Mouse (Mus musculus) kidney, postnatal 0 days (tissue): Measurements from ENCODE around the gene Pcyt1a. TPM values are rescaled to one million over a fixed set of nuclear protein-coding genes. Genes with fewer than 3 reads are reported as not detected.

ENCODE experiments used
- ATAC-seq: fragments of 200-750 bp; cut with Nextera tagmentation; replicated peaks from 2 replicates; pipeline ENCODE4 v1.8.0; 2017; ENCODE audit warnings: low read depth, moderate number of reproducible peaks, moderate TSS enrichment, moderate library complexity; ENCODE audit not compliant: low FRiP score
- DNase-seq: peaks from one replicate; pipeline ENCODE4 v3.0.0-alpha.2; 2016; ENCODE audit warnings: low spot score
- H3K27ac ChIP-seq: fragments of 300-500 bp; sonication (generic); 2 replicates; pipeline ENCODE4 v1.5.1; 2014; ENCODE audit warnings: mild to moderate bottlenecking
- H3K27me3 ChIP-seq: fragments of 300-500 bp; sonication (generic); 2 replicates; pipeline ENCODE4 v1.6.1; 2014; ENCODE audit warnings: low read length, mixed read lengths; ENCODE audit not compliant: insufficient read depth
- H3K36me3 ChIP-seq: fragments of 300-500 bp; sonication (generic); 2 replicates; pipeline ENCODE4 v1.6.1; 2014; ENCODE audit warnings: low read length, mixed read lengths; ENCODE audit not compliant: insufficient read depth
- H3K4me1 ChIP-seq: fragments of 300-500 bp; sonication (generic); replicated peaks from 2 replicates; pipeline ENCODE4 v1.6.1; 2014; ENCODE audit warnings: antibody characterized with exemption, low read length, mixed read lengths; ENCODE audit not compliant: insufficient read depth
- H3K4me2 ChIP-seq: fragments of 300-500 bp; sonication (generic); 2 replicates; pipeline ENCODE4 v1.6.1; 2014; ENCODE audit warnings: mild to moderate bottlenecking, low read length, moderate library complexity, mixed read lengths
- H3K4me3 ChIP-seq: fragments of 300-500 bp; sonication (generic); replicated peaks from 2 replicates; pipeline ENCODE4 v1.5.1; 2014; ENCODE audit warnings: low read depth, low read length
- H3K9ac ChIP-seq: fragments of 300-500 bp; sonication (generic); 2 replicates; pipeline ENCODE4 v1.6.1; 2014; ENCODE audit warnings: low read depth, low read length
- H3K9me3 ChIP-seq: fragments of 300-500 bp; sonication (generic); replicated peaks from 2 replicates; pipeline ENCODE4 v1.6.1; 2016; ENCODE audit warnings: low read length, inconsistent platforms, mixed read lengths
- CTCF ChIP-seq: IDR thresholded peaks from 2 replicates; pipeline ENCODE4 v1.5.1; 2016; ENCODE audit warnings: antibody characterized with exemption, low read depth, mild to moderate bottlenecking, moderate library complexity
- WGBS: fragments of 180-500 bp; shearing (Covaris S2); extraction: QIAGEN DNeasy Blood & Tissue Kit; methylation state at CpG from one replicate; pipeline ENCODE4 v1.1.7; 2014; 5-methylcytosine and 5-hydroxymethylcytosine counted together
- polyA plus RNA-seq: library from polyadenylated mRNA; unstranded; fragments of >200 nt; fragmentation: Nextera tagmentation; extraction: Ambion mirVana; gene quantifications from 2 replicates; pipeline ENCODE4 v1.2.1, GENCODE M21; 2015

Pcyt1a gene
- polyA plus RNA-seq, 1 experiment from 2014 or later, result 30.6 TPM

DNA sequence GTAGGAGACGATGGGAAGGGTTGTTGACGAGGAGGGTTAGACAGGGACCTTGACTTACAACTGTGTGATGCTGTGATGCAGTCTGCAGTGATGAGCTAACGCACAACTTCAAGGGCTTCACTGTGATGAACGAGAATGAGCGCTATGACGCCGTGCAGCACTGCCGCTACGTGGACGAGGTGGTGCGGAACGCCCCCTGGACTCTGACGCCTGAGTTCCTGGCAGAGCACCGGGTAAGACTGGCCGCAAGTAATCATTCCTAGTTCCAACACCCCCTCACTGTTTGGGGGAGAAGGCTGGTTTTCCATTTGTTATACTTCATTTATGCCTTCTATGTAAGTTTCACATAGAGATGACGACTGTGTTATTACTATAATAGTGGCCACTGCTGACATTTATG lies 32.2 kb downstream of the Pcyt1a start:
- H3K27ac ChIP-seq, result no peak overlapping the region
- H3K9me3 ChIP-seq, result no peaks in the 10 kb centered on the region
- 0 out of 2 replicates have a peak, but pooled peaks cover 11% of the 10 kb centered on the region for H3K36me3 ChIP-seq
- no peak overlapping the region for H3K4me3 ChIP-seq
- 91% methylated on average over 16 of the region's 16 CpGs for WGBS
- no peak overlapping the region for H3K9ac ChIP-seq
- H3K4me2 ChIP-seq, result no peak overlapping the region
- H3K4me1 ChIP-seq, result no peaks in the 10 kb centered on the region
- H3K27me3 ChIP-seq, result no peaks in the 10 kb centered on the region
- DNase-seq (no peak), ATAC-seq (no peak)
- TF ChIP-seq CTCF, result no peak

DNA sequence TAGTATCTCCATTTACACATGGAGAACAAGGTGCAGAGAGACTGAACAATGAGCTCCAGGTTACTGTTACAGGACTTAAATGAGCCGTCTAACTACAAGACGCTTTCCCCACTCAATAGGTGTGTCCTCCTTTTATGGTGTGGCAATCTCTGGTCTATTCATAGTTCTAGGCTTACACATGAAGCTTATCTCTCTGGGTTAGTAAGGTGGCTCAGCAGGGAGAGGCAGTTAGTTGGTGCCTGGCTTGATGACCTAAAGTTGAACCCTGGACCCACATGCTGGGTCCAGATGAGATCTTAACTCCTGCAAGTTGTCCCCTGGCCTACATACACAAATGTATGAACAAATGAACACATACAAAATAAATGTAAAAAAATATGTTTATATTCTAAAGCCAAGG lies 32.7 kb downstream of the Pcyt1a start:
- no peak overlapping the region for H3K27ac ChIP-seq
- no peak overlapping the region for H3K9ac ChIP-seq
- 0 out of 2 replicates have a peak, but pooled peaks cover 11% of the 10 kb centered on the region for H3K36me3 ChIP-seq
- H3K4me1 ChIP-seq, result no peaks in the 10 kb centered on the region
- no peak for TF ChIP-seq CTCF
- DNase-seq (no peak), ATAC-seq (no peak)
- H3K9me3 ChIP-seq, result no peaks in the 10 kb centered on the region
- H3K27me3 ChIP-seq, result no peaks in the 10 kb centered on the region
- no peak overlapping the region for H3K4me2 ChIP-seq
- WGBS, result 88% methylated on average over 2 of the region's 2 CpGs
- no peak overlapping the region for H3K4me3 ChIP-seq

DNA sequence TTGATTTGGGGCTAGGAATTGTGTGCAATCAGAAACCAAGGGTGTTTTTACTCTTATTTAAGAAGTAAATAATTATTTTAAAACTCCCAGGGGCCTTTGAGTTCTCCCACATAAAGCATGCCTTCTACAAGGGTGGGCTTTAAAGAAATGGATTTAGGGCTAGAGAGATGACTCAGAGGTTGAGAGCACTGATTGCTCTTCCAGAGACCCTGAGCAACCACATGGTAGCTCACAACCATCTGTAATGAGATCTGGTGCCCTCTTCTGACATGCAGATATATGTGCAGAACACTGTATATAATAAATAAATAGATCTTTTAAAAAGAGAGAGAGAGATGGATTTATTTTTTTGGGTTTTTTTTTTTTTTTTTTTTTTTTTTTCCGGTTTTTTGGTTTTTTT lies 34.2 kb downstream of the Pcyt1a start:
- Histone ChIP-seq H3K4me3 (no peak overlapping the region), H3K36me3 (0 out of 2 replicates have a peak, but pooled peaks cover 14% of the 10 kb centered on the region), H3K9me3 (no peaks in the 10 kb centered on the region), H3K9ac (no peak overlapping the region), H3K4me2 (no peak overlapping the region), H3K27ac (no peak overlapping the region), H3K27me3 (no peaks in the 10 kb centered on the region), H3K4me1 (no peaks in the 10 kb centered on the region)
- 0% methylated on average over 1 of the region's 1 CpGs for WGBS
- ATAC-seq, result no peak
- TF ChIP-seq CTCF, result no peak
- no peak for DNase-seq

DNA sequence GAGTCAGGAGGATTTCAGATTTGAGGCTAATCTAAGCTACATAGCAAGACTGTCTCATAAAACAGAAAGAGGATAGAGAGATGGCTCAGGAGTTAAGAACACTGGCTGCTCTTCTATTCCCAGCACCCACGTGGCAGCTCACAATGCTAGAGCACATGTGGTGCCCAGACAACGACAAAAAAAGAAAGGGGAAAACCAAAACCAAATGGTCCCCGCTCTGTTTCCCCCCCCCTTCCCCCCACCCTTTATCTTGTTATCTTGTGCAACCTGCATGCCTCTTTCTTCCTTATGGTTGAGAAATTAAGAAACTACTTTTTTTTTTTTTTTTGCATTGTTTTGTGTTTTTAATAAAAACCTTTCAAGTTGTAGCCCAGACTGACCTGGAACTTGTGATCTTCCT lies 37.8 kb downstream of the Pcyt1a start:
- DNase-seq, result no peak
- no peak for TF ChIP-seq CTCF
- Histone ChIP-seq H3K27ac (no peak overlapping the region), H3K4me2 (no peak overlapping the region), H3K27me3 (no peaks in the 10 kb centered on the region), H3K36me3 (0 out of 2 replicates have a peak, but pooled peaks cover 26% of the 10 kb centered on the region), H3K9ac (no peak overlapping the region), H3K4me1 (no peaks in the 10 kb centered on the region), H3K4me3 (no peak overlapping the region), H3K9me3 (no peaks in the 10 kb centered on the region)
- ATAC-seq, result no peak
- 88% methylated on average over 3 of the region's 3 CpGs for WGBS

DNA sequence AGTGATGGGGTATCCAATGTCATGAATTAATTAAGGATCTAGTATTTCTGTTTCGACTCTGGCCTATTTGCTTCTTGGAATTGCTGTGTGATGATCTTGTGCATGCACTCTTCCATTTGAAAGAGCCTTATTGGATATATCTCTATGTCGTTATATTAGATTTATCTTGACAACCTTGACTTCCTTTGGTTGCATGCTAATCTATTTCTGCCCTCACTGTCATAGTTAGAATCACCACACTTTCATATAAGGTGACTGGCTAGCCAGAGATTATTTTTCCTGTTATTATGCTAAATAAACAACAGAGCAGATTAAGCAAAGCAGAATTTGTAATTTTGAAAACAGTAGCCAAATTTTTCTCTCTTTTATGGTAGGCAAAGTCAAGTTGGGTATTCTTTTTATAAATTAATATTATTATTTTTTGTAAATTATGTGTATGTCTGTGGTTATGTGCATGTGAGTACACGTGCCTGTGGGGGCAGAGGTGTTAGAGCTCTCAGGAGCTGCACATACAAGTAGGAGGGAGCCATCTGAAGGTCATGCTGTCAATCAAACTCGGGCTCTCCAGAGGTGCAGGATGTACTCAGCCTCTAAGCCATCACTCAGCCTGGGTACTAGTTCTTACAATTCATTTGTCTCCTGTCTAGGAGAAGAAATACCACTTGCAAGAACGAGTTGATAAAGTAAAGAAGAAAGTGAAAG lies 38.8 kb downstream of the Pcyt1a start:
- ATAC-seq, result no peak
- Histone ChIP-seq H3K4me3 (no peak overlapping the region), H3K9ac (no peak overlapping the region), H3K9me3 (no peaks in the 10 kb centered on the region), H3K27ac (no peak overlapping the region), H3K27me3 (no peaks in the 10 kb centered on the region), H3K36me3 (0 out of 2 replicates have a peak, but pooled peaks cover 26% of the 10 kb centered on the region), H3K4me2 (no peak overlapping the region), H3K4me1 (no peaks in the 10 kb centered on the region)
- 70% methylated on average over 5 of the region's 5 CpGs for WGBS
- no peak for DNase-seq
- no peak for TF ChIP-seq CTCF

DNA sequence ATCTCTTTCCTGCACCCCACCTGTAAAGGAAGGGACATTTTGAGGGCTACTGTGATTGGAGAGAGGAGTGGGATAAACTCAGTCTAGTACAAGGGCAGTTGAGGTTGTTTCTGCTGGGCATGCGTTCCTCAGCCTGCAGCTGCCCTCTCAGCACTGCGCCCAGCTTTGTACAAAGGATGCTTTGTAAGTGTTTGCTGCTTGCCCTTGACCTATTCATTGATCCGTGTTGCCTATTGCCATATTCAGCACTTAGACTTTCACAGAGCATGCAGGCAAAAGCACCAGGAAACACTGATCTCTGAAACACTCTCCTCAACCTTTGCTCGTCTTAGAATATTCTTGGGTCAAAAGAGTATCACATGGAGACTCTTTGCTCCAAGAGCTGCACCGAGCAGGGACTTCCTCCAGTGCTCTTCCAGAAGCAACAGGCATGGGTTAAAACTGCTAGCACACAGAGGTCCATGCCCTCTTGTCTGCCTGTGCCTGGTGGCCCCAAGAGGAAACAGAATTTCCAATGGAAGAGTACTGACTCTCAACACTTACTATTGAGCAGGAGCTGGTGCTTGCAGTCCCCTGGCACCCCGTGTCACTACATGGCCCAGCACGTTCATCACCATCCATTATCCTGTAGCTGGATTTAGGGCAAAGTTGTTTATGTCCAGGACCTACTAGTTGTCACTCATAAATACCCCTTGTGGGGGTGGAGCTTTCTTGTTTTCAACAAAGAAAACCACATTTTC lies 41.7 kb downstream of the Pcyt1a start:
- Histone ChIP-seq H3K4me2 (no peak overlapping the region), H3K4me3 (no peak overlapping the region), H3K9ac (no peak overlapping the region), H3K27ac (no peak overlapping the region), H3K4me1 (no peaks in the 10 kb centered on the region), H3K36me3 (0 out of 2 replicates have a peak, but pooled peaks cover 22% of the 10 kb centered on the region), H3K27me3 (no peaks in the 10 kb centered on the region), H3K9me3 (no peaks in the 10 kb centered on the region)
- DNase-seq (no peak), ATAC-seq (no peak)
- 74% methylated on average over 7 of the region's 7 CpGs for WGBS
- no peak for TF ChIP-seq CTCF
